8 mouse cellular contexts compared by ENCODE assay signal in the genomic region with DNA sequence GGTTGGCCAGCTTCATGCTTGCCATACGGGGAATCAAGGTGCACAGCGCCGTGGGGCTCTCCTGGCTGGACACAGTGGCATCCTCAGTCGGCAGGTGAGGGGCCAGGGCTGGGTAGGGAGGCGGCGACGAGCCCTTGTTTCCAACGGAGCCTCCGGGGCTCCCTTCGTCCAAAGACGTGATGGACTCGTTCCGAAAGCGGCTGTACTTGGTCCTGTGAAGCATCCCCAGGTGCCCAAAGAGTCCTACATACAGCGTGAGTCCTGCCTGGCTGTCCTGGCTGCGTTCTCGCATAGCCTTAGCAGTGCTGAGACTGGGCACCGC. TPM values are rescaled to one million over a fixed set of nuclear protein-coding genes. Genes with fewer than 3 reads are reported as not detected.
DNase-seq lines count a peak whose midpoint lies in the region; ATAC-seq lines count a peak whose summit lies in the region.

No protein-coding gene starts in this region.

- peak overlapping the region; percentile 49 for H3K4me3 ChIP-seq in kidney, embryonic 14.5 days (ENCODE audit: low read length)
- peak overlapping the region; percentile 49 for H3K4me3 ChIP-seq in hindbrain, embryonic 15.5 days
- H3K4me3 ChIP-seq in midbrain, embryonic 16.5 days (ENCODE audit: low read depth, low read length) = peak overlapping the region; percentile 53

- H3K9me3 ChIP-seq in kidney, embryonic 14.5 days (ENCODE audit: control insufficient read depth, low read length) = no peaks in the 10 kb centered on the region
- H3K9me3 ChIP-seq in hindbrain, embryonic 15.5 days = no peaks in the 10 kb centered on the region
- no peaks in the 10 kb centered on the region for H3K9me3 ChIP-seq in midbrain, embryonic 16.5 days (replicated peaks; ENCODE audit: control insufficient read depth, low read length, poor library complexity, severe bottlenecking)

- H3K27me3 ChIP-seq in kidney, embryonic 14.5 days (ENCODE audit: control insufficient read depth, insufficient read depth, low read length) = peaks cover 27% of the 10 kb centered on the region; the same call in 1 of the 2 replicates
- H3K27me3 ChIP-seq in hindbrain, embryonic 15.5 days = 0 out of 2 replicates have a peak, but pooled peaks cover 12% of the 10 kb centered on the region
- H3K27me3 ChIP-seq in midbrain, embryonic 16.5 days (ENCODE audit: control insufficient read depth, insufficient read depth, low read depth, low read length) = peaks cover 6% of the 10 kb centered on the region

- H3K9ac ChIP-seq in kidney, embryonic 14.5 days (ENCODE audit: low read depth, low read length) = peak overlapping the region; percentile 51; the same call in 1 of the 2 replicates
- peak overlapping the region; percentile 53 for H3K9ac ChIP-seq in hindbrain, embryonic 15.5 days
- H3K9ac ChIP-seq in midbrain, embryonic 16.5 days (ENCODE audit: low read depth, low read length) = peak overlapping the region; percentile 76

- H3K36me3 ChIP-seq in kidney, embryonic 14.5 days (ENCODE audit: control insufficient read depth, insufficient read depth, low read length) = no peaks in the 10 kb centered on the region
- H3K36me3 ChIP-seq in hindbrain, embryonic 15.5 days = no peaks in the 10 kb centered on the region
- no peaks in the 10 kb centered on the region for H3K36me3 ChIP-seq in midbrain, embryonic 16.5 days (ENCODE audit: control insufficient read depth, insufficient read depth, low read length)

- under 1% methylated on average over 18 of the region's 18 CpGs for WGBS in kidney, embryonic 14.5 days
- 3% methylated on average over 18 of the region's 18 CpGs for WGBS in hindbrain, embryonic 15.5 days
- WGBS in midbrain, embryonic 16.5 days = 1% methylated on average over 18 of the region's 18 CpGs

- H3K4me2 ChIP-seq in kidney, embryonic 14.5 days (replicated peaks; ENCODE audit: low read depth, low read length) = peak overlapping the region; percentile 99
- H3K4me2 ChIP-seq in hindbrain, embryonic 15.5 days = peak overlapping the region; percentile 95
- H3K4me2 ChIP-seq in midbrain, embryonic 16.5 days (ENCODE audit: low read length) = peak overlapping the region; percentile 99

- H3K4me1 ChIP-seq in kidney, embryonic 14.5 days (ENCODE audit: control insufficient read depth, insufficient read depth, low read length) = peaks cover 10% of the 10 kb centered on the region; the same call in 1 of the 2 replicates
- H3K4me1 ChIP-seq in hindbrain, embryonic 15.5 days (replicated peaks) = peaks cover 27% of the 10 kb centered on the region
- H3K4me1 ChIP-seq in midbrain, embryonic 16.5 days (ENCODE audit: control insufficient read depth, insufficient read depth, low read length) = peaks cover 17% of the 10 kb centered on the region; the same call in 1 of the 2 replicates

- DNase-seq in kidney, adult 9 months = no peak
- peak; percentile 23 for DNase-seq in cerebellum, adult 9-11 months
- no peak for DNase-seq in gastrocnemius, postnatal 14 days
- DNase-seq in ovary, postnatal 36 days (ENCODE audit: low spot score) = no peak
- no peak for DNase-seq in adrenal gland, postnatal 36 days

- no peak overlapping the region for H3K27ac ChIP-seq in kidney, embryonic 14.5 days (ENCODE audit: low read depth, low read length)
- peak overlapping the region; percentile 72; the same call in 1 of the 2 replicates for H3K27ac ChIP-seq in hindbrain, embryonic 15.5 days (replicated peaks)
- peak overlapping the region; percentile 72; the same call in 1 of the 2 replicates for H3K27ac ChIP-seq in midbrain, embryonic 16.5 days (ENCODE audit: low read length)

- ATAC-seq in kidney, embryonic 14.5 days (ENCODE audit: low FRiP score, low TSS enrichment) = no peak
- ATAC-seq in hindbrain, embryonic 15.5 days (ENCODE audit: low FRiP score, low read depth) = peak; percentile 19; the same call in 1 of the 2 replicates
- ATAC-seq in midbrain, embryonic 16.5 days = peak; percentile 68; the same call in 1 of the 2 replicates

- intact Hi-C loops in gastrocnemius, postnatal 14 days (cut with DNase I; ENCODE audit: low total_unique reads) = no loop called here

RNA-seq across cellular contexts. Expression of gene Shc4, which starts 0.9 kb away (rescaled TPM):
- polyA plus RNA-seq in kidney, embryonic 14.5 days (2014; fragmentation: Nextera tagmentation; extraction: Ambion mirVana) = 0.76 and 1.6 TPM in 2 replicates
- polyA plus RNA-seq in hindbrain, embryonic 15.5 days (2015; fragmentation: Nextera tagmentation; extraction: Ambion mirVana) = 3.8 and 4.4 TPM in 2 replicates
- 2.5 and 3.0 TPM in 2 replicates for polyA plus RNA-seq in midbrain, embryonic 16.5 days (2015; fragmentation: Nextera tagmentation; extraction: Ambion mirVana)
- total RNA-seq in gastrocnemius, postnatal 14 days (2021) = 1 to 10 TPM; 1.5 to 4.4 TPM
- 1 to 10 TPM; 3.2 to 3.4 TPM for total RNA-seq in adrenal gland, postnatal 36 days (2021)

RNA-seq across cellular contexts. Expression of gene Eid1, which starts 50.2 kb away (rescaled TPM):
- 163 and 167 TPM in 2 replicates for polyA plus RNA-seq in kidney, embryonic 14.5 days (2014; fragmentation: Nextera tagmentation; extraction: Ambion mirVana)
- polyA plus RNA-seq in hindbrain, embryonic 15.5 days (2015; fragmentation: Nextera tagmentation; extraction: Ambion mirVana) = 371 and 409 TPM in 2 replicates
- 431 and 443 TPM in 2 replicates for polyA plus RNA-seq in midbrain, embryonic 16.5 days (2015; fragmentation: Nextera tagmentation; extraction: Ambion mirVana)
- total RNA-seq in gastrocnemius, postnatal 14 days (2021) = 10 to 100 TPM; 44.0 to 51.5 TPM
- total RNA-seq in adrenal gland, postnatal 36 days (2021) = 100 to 1,000 TPM; 118 to 132 TPM

RNA-seq across cellular contexts. Expression of gene Secisbp2l, which starts 59.6 kb away (rescaled TPM):
- polyA plus RNA-seq in kidney, embryonic 14.5 days (2014; fragmentation: Nextera tagmentation; extraction: Ambion mirVana) = 15.7 and 26.7 TPM in 2 replicates
- polyA plus RNA-seq in hindbrain, embryonic 15.5 days (2015; fragmentation: Nextera tagmentation; extraction: Ambion mirVana) = 26.9 and 27.9 TPM in 2 replicates
- polyA plus RNA-seq in midbrain, embryonic 16.5 days (2015; fragmentation: Nextera tagmentation; extraction: Ambion mirVana) = 30.9 and 31.7 TPM in 2 replicates
- 10 to 100 TPM; 19.1 to 38.8 TPM for total RNA-seq in gastrocnemius, postnatal 14 days (2021)
- total RNA-seq in adrenal gland, postnatal 36 days (2021) = 10 to 100 TPM; 54.2 to 66.5 TPM
